Mouse (Mus musculus) embryonic fibroblast, embryonic 13.5 days (primary cell): Measurements from ENCODE around the gene Hspa1a. TPM values are rescaled to one million over a fixed set of nuclear protein-coding genes. Genes with fewer than 3 reads are reported as not detected.
"Not testable (repeated sequence)": the region's sequence is repeated elsewhere in the genome, so short reads cannot be mapped to it uniquely, and the experiment has no call there.

Experiments used
- H3K27ac ChIP-seq: 2 replicates; pipeline ENCODE4 v1.5.1; 2012; ENCODE audit warnings: low read length, control low read depth, inconsistent platforms; ENCODE audit not compliant: insufficient read depth
- H3K4me1 ChIP-seq: 2 replicates; pipeline ENCODE4 v1.6.1; 2011; ENCODE audit warnings: low read length; ENCODE audit not compliant: control insufficient read depth, insufficient read depth
- H3K4me3 ChIP-seq: 2 replicates; pipeline ENCODE4 v1.5.1; 2011; ENCODE audit warnings: mild to moderate bottlenecking, control low read depth, low read length; ENCODE audit not compliant: insufficient read depth
- CTCF ChIP-seq: IDR thresholded peaks from 2 replicates; pipeline ENCODE4 v1.5.1; 2011; ENCODE audit warnings: mild to moderate bottlenecking, control low read depth, low read length, moderate library complexity, borderline replicate concordance; ENCODE audit not compliant: insufficient read depth
- POLR2A ChIP-seq: IDR thresholded peaks from 2 replicates; pipeline ENCODE4 v1.6.1; 2011; ENCODE audit warnings: low read depth, mild to moderate bottlenecking, control low read depth, low read length, moderate library complexity
- polyA plus RNA-seq: library from polyadenylated mRNA; stranded (reverse); fragments of >200 nt; gene quantifications from 2 replicates; pipeline ENCODE4 v1.2.4, GENCODE M21; 2011; ENCODE audit warnings: low read depth; ENCODE audit not compliant: missing spikeins, insufficient read length

Hspa1a gene
- polyA plus RNA-seq, 1 experiment: 6.0 TPM

GRCm38 (mm10) chr17:35013221-35013620 is 41.3 kb upstream of the Hspa1a start:
- no peak for TF ChIP-seq POLR2A
- TF ChIP-seq CTCF: no peak
- H3K4me3 ChIP-seq: no peak overlapping the region
- H3K27ac ChIP-seq: no peak overlapping the region
- no peaks in the 10 kb centered on the region for H3K4me1 ChIP-seq

GRCm38 (mm10) chr17:35012430-35012829 is 40.5 kb upstream of the Hspa1a start:
- H3K27ac ChIP-seq: no peak overlapping the region
- H3K4me3 ChIP-seq: no peak overlapping the region
- no peaks in the 10 kb centered on the region for H3K4me1 ChIP-seq
- TF ChIP-seq CTCF (no peak), POLR2A (no peak)

- Histone ChIP-seq H3K4me3 (no peak overlapping the region), H3K4me1 (no peaks in the 10 kb centered on the region), H3K27ac (no peak overlapping the region)
- TF ChIP-seq POLR2A (no peak), CTCF (no peak)
These were observed 39.5 kb upstream of the Hspa1a start for GRCm38 (mm10) chr17:35011440-35011839.

GRCm38 (mm10) chr17:35009586-35009985 is 37.6 kb upstream of the Hspa1a start:
- Histone ChIP-seq H3K4me1 (no peaks in the 10 kb centered on the region), H3K27ac (no peak overlapping the region), H3K4me3 (no peak overlapping the region)
- TF ChIP-seq POLR2A (no peak), CTCF (no peak)

- TF ChIP-seq CTCF (no peak), POLR2A (no peak)
- H3K4me1 ChIP-seq: no peaks in the 10 kb centered on the region; the same call in 1 of the 2 replicates
- no peak overlapping the region for H3K4me3 ChIP-seq
- H3K27ac ChIP-seq: no peak overlapping the region
These were observed 35.5 kb upstream of the Hspa1a start for GRCm38 (mm10) chr17:35007387-35007991.

- not testable (repeated sequence) for H3K4me1 ChIP-seq, H3K27ac ChIP-seq, H3K4me3 ChIP-seq
These were observed 33.9 kb upstream of the Hspa1a start for GRCm38 (mm10) chr17:35005902-35006301.

- no peaks in the 10 kb centered on the region; the same call in 1 of the 2 replicates for H3K4me1 ChIP-seq
- H3K27ac ChIP-seq: no peak overlapping the region
- TF ChIP-seq POLR2A: no peak
- no peak for TF ChIP-seq CTCF
- no peak overlapping the region for H3K4me3 ChIP-seq
These were observed 33.2 kb upstream of the Hspa1a start for GRCm38 (mm10) chr17:35005158-35005557.

- no peak overlapping the region for H3K4me3 ChIP-seq
- TF ChIP-seq POLR2A (no peak), CTCF (no peak)
- H3K27ac ChIP-seq: no peak overlapping the region
- H3K4me1 ChIP-seq: peaks cover 2% of the 10 kb centered on the region; the same call in 1 of the 2 replicates
These were observed 32.2 kb upstream of the Hspa1a start for GRCm38 (mm10) chr17:35004075-35004717.

- Histone ChIP-seq H3K27ac (no peak overlapping the region), H3K4me1 (peaks cover 4% of the 10 kb centered on the region; the same call in 1 of the 2 replicates), H3K4me3 (peak overlapping the region; percentile 81)
- TF ChIP-seq CTCF (no peak), POLR2A (no peak)
These were observed 31.3 kb upstream of the Hspa1a start for GRCm38 (mm10) chr17:35003022-35003838.
